Mouse (Mus musculus) lung, adult 2 months (tissue): Measurements from ENCODE around the gene Per1. TPM values are rescaled to one million over a fixed set of nuclear protein-coding genes. Genes with fewer than 3 reads are reported as not detected.

ENCODE experiments used
- DNase-seq: peaks from one replicate; pipeline ENCODE4 v3.0.0; 2022
- H3K4me1 ChIP-seq: fragments of 200-500 bp; 2 replicates; pipeline ENCODE4 v1.6.1; 2011; ENCODE audit warnings: low read length; ENCODE audit not compliant: control insufficient read depth, insufficient read depth
- H3K4me3 ChIP-seq: fragments of 200-500 bp; replicated peaks from 2 replicates; pipeline ENCODE3; 2011; ENCODE audit warnings: low read depth, mild to moderate bottlenecking, control low read depth, low read length; ENCODE audit errors: extremely low read depth
- CTCF ChIP-seq: fragments of 200-500 bp; IDR thresholded peaks from 2 replicates; pipeline ENCODE4 v1.5.1; 2011; ENCODE audit warnings: mild to moderate bottlenecking, low read length, control low read depth; ENCODE audit not compliant: insufficient read depth
- POLR2A ChIP-seq: fragments of 200-500 bp; IDR thresholded peaks from 2 replicates; pipeline ENCODE4 v1.6.1; 2011; ENCODE audit warnings: low read depth, mild to moderate bottlenecking, control low read depth, low read length, borderline replicate concordance; ENCODE audit errors: extremely low read depth
- WGBS: fragments of 180-500 bp; shearing (Covaris S2); methylation state at CpG from one replicate; pipeline ENCODE4 v1.1.7; 2018; 5-methylcytosine and 5-hydroxymethylcytosine counted together
- polyA plus RNA-seq: library from polyadenylated mRNA; depleted of rRNA; stranded (reverse); fragments of >200 nt; gene quantifications from 2 replicates; pipeline ENCODE4 v1.2.3, GENCODE M21; 2012; rRNA removed

The Per1 gene
- polyA plus RNA-seq, 1 experiment = 36.8 TPM

GRCm38 (mm10) chr11:69134622-69134968 lies 39.6 kb downstream of the Per1 start:
- Histone ChIP-seq H3K4me3 (peak overlapping the region; percentile 66), H3K4me1 (no peaks in the 10 kb centered on the region; the same call in 1 of the 2 replicates)
- 43% methylated on average over 8 of the region's 8 CpGs for WGBS
- TF ChIP-seq POLR2A (0 out of 2 replicates have a peak, but pooled peaks have one; percentile 18), CTCF (no peak)
- DNase-seq = no peak

- TF ChIP-seq POLR2A (no peak), CTCF (no peak)
- Histone ChIP-seq H3K4me3 (no peak overlapping the region), H3K4me1 (no peaks in the 10 kb centered on the region; the same call in 1 of the 2 replicates)
- no peak for DNase-seq
- 85% methylated on average over 6 of the region's 6 CpGs for WGBS
Observed at GRCm38 (mm10) chr11:69135361-69135760, 40.3 kb downstream of the Per1 start.

GRCm38 (mm10) chr11:69147546-69147945 lies 52.5 kb downstream of the Per1 start:
- no peak for DNase-seq
- Histone ChIP-seq H3K4me3 (no peak overlapping the region), H3K4me1 (0 out of 2 replicates have a peak, but pooled peaks cover 3% of the 10 kb centered on the region)
- 61% methylated on average over 7 of the region's 7 CpGs for WGBS
- no peak for TF ChIP-seq POLR2A
- TF ChIP-seq CTCF = no peak

GRCm38 (mm10) chr11:69148451-69148960 lies 53.5 kb downstream of the Per1 start:
- no peak overlapping the region for H3K4me3 ChIP-seq
- no peak for DNase-seq
- 83% methylated on average over 5 of the region's 5 CpGs for WGBS
- TF ChIP-seq CTCF = no peak
- TF ChIP-seq POLR2A = no peak
- 0 out of 2 replicates have a peak, but pooled peaks cover 3% of the 10 kb centered on the region for H3K4me1 ChIP-seq

- H3K4me1 ChIP-seq = 0 out of 2 replicates have a peak, but pooled peaks cover 3% of the 10 kb centered on the region
- 63% methylated on average over 6 of the region's 6 CpGs for WGBS
- TF ChIP-seq CTCF (no peak), POLR2A (no peak)
- no peak for DNase-seq
- H3K4me3 ChIP-seq = no peak overlapping the region
Observed at GRCm38 (mm10) chr11:69149728-69150127, 54.7 kb downstream of the Per1 start.

- TF ChIP-seq CTCF (peak; percentile 52), POLR2A (no peak)
- Histone ChIP-seq H3K4me1 (0 out of 2 replicates have a peak, but pooled peaks cover 3% of the 10 kb centered on the region), H3K4me3 (no peak overlapping the region)
- WGBS = 5% methylated on average over 7 of the region's 7 CpGs
- peak; percentile 59 for DNase-seq
Observed at GRCm38 (mm10) chr11:69150444-69150843, 55.4 kb downstream of the Per1 start.

GRCm38 (mm10) chr11:69151004-69151403 lies 56.0 kb downstream of the Per1 start:
- TF ChIP-seq CTCF (no peak), POLR2A (no peak)

GRCm38 (mm10) chr11:69153831-69154230 lies 58.8 kb downstream of the Per1 start:
- DNase-seq = no peak
- 65% methylated on average over 8 of the region's 8 CpGs for WGBS
- Histone ChIP-seq H3K4me3 (no peak overlapping the region), H3K4me1 (0 out of 2 replicates have a peak, but pooled peaks cover 3% of the 10 kb centered on the region)
- TF ChIP-seq CTCF = no peak
- no peak for TF ChIP-seq POLR2A

More at GRCm38 (mm10) chr11:69151004-69151403, 56.0 kb downstream of the Per1 start:
- H3K4me3 ChIP-seq = no peak overlapping the region
- WGBS = 48% methylated on average over 6 of the region's 6 CpGs
- DNase-seq = no peak
- 0 out of 2 replicates have a peak, but pooled peaks cover 3% of the 10 kb centered on the region for H3K4me1 ChIP-seq

- 39% methylated on average over 1 of the region's 1 CpGs for WGBS
- H3K4me1 ChIP-seq = 0 out of 2 replicates have a peak, but pooled peaks cover 3% of the 10 kb centered on the region
- TF ChIP-seq CTCF = no peak
- TF ChIP-seq POLR2A = no peak
- no peak overlapping the region for H3K4me3 ChIP-seq
- DNase-seq = no peak
Observed at GRCm38 (mm10) chr11:69155351-69155750, 60.3 kb downstream of the Per1 start.

GRCm38 (mm10) chr11:69156800-69157199 lies 61.8 kb downstream of the Per1 start, which contains the start of gene Alox12b:
TSS of gene Alox12b (plus strand) at chr11:69156989.
- no peak for DNase-seq
- Histone ChIP-seq H3K4me1 (no peaks in the 10 kb centered on the region), H3K4me3 (no peak within 1 kb of the TSS)
- WGBS = 3% methylated on average over 18 of the region's 18 CpGs
- TF ChIP-seq CTCF (no peak), POLR2A (no peak)

Other genes starting within 250 kb of the Per1 start
- gene Ndel1, start 223.4 kb upstream of the Per1 start, polyA plus RNA-seq = 74.3 and 75.3 TPM in 2 replicates
- gene Rnf222, start 206.7 kb upstream of the Per1 start, polyA plus RNA-seq = 0.14 and 1.4 TPM in 2 replicates
- gene Rpl26, start 193.6 kb upstream of the Per1 start, polyA plus RNA-seq = 469 and 674 TPM in 2 replicates
- 0.19 and 0.25 TPM in 2 replicates for gene Odf4, start 168.1 kb upstream of the Per1 start, polyA plus RNA-seq
- 359 and 419 TPM in 2 replicates for gene Arhgef15, start 137.7 kb upstream of the Per1 start, polyA plus RNA-seq
- gene Slc25a35, start 127.1 kb upstream of the Per1 start, polyA plus RNA-seq = 34.0 and 40.4 TPM in 2 replicates
- gene Rangrf, start 120.0 kb upstream of the Per1 start, polyA plus RNA-seq = 11.6 and 15.4 TPM in 2 replicates
- gene Pfas, start 86.8 kb upstream of the Per1 start, polyA plus RNA-seq = 10.0 and 11.3 TPM in 2 replicates
- gene Ctc1, start 79.3 kb upstream of the Per1 start, polyA plus RNA-seq = 23.7 and 30.1 TPM in 2 replicates
- gene Aurkb, start 49.6 kb upstream of the Per1 start, polyA plus RNA-seq = 3.2 and 6.8 TPM in 2 replicates
- 21.0 and 22.8 TPM in 2 replicates for gene Borcs6, start 35.5 kb upstream of the Per1 start, polyA plus RNA-seq
- 69.8 and 75.7 TPM in 2 replicates for gene Tmem107, start 24.4 kb upstream of the Per1 start, polyA plus RNA-seq
- 120 and 129 TPM in 2 replicates for gene Vamp2, start 6.7 kb upstream of the Per1 start, polyA plus RNA-seq
- 0.25 and 0.95 TPM in 2 replicates for gene Hes7, start 25.2 kb downstream of the Per1 start, polyA plus RNA-seq
- gene 9130213A22Rik, start 27.4 kb downstream of the Per1 start, polyA plus RNA-seq = 1.1 and 1.2 TPM in 2 replicates
- gene Aloxe3, start 30.7 kb downstream of the Per1 start, polyA plus RNA-seq = 2.6 and 23.9 TPM in 2 replicates
- gene Alox12b, start 61.8 kb downstream of the Per1 start, polyA plus RNA-seq = 43.9 TPM in 1 of 2 replicates, not detected in the other
- not detected in 2 replicates for gene Alox8, start 102.6 kb downstream of the Per1 start, polyA plus RNA-seq
- gene Gucy2e, start 141.8 kb downstream of the Per1 start, polyA plus RNA-seq = not detected in 2 replicates
- 5.0 and 6.9 TPM in 2 replicates for gene Cntrob, start 228.6 kb downstream of the Per1 start, polyA plus RNA-seq
- 26.7 and 48.5 TPM in 2 replicates for gene Trappc1, start 228.8 kb downstream of the Per1 start, polyA plus RNA-seq
- gene Kcnab3, start 231.0 kb downstream of the Per1 start, polyA plus RNA-seq = 1.6 and 2.2 TPM in 2 replicates
- 1.0 and 4.3 TPM in 2 replicates for gene Rnf227, start 245.2 kb downstream of the Per1 start, polyA plus RNA-seq